Mouse (Mus musculus): Measurements from ENCODE around the gene Il4.

DNA sequence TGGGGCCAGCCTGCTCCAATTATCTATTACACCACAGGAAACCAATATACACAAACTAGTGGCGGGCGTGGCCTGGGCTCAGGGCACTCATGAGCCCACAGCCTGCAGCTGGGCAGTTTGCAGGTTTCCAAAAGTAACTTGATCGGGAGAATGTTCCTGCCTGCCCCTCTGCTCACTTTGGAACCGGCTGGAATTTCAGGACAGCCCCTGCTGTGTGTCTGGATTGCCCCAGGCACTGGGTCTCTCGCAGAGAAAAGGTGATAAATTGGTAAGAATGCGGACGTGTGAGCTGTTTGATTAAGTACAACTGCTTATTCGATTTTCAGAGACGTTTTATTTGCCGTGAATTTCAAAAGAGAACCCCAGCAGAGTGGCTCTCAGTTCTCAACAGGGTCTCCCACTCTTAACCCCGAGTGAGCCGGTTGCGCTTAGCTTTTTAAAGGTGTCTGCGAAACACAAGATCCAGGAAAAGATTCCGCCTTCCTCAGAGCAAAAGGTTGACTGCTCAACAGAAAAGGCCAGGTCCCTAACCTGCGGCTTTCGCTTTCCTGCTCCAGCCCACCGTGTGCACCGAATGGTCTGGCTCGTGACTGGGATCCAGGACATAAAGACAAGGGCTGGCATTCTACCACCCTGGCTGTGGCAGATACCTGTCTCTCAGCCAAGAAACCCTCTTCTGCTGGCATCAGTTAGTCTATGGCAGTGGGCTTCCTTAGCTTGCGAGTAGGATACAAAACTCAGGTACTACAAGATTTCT is 18.8 kb upstream of the Il4 start:
- TF ChIP-seq ZNF384 (IDR thresholded peaks at IDR 0.05; ENCODE audit: low read depth, low read length), result no peak
- TF ChIP-seq ZC3H11A (IDR thresholded peaks at IDR 0.05; ENCODE audit: borderline replicate concordance, low read depth, low read length), result no peak
- TF ChIP-seq HCFC1 (IDR thresholded peaks at IDR 0.05; ENCODE audit: borderline replicate concordance, insufficient read depth, low read length), result no peak
- no peak for TF ChIP-seq MAFK (IDR thresholded peaks at IDR 0.05; ENCODE audit: insufficient read depth, low read depth, low read length)
- no peak for TF ChIP-seq CHD2 (IDR thresholded peaks at IDR 0.05; ENCODE audit: low read depth, low read length)

Measured in ES-E14 (cell line).